Mouse (Mus musculus) heart, embryonic 12.5 days (tissue): ENCODE results near the gene Fkbpl. TPM values are rescaled to one million over a fixed set of nuclear protein-coding genes. Genes with fewer than 3 reads are reported as not detected.

Experiments used
- ATAC-seq: fragments of 200-750 bp; cut with Nextera tagmentation; 2 replicates; pipeline ENCODE4 v1.8.0; 2017; ENCODE audit warnings: moderate TSS enrichment, moderate library complexity; ENCODE audit not compliant: insufficient number of reproducible peaks, low FRiP score
- H3K27ac ChIP-seq: fragments of 300-500 bp; sonication (generic); 2 replicates; pipeline ENCODE4 v1.5.1; 2016; ENCODE audit warnings: mild to moderate bottlenecking, moderate library complexity; ENCODE audit not compliant: poor library complexity, severe bottlenecking
- H3K27me3 ChIP-seq: fragments of 300-500 bp; sonication (generic); replicated peaks from 2 replicates; pipeline ENCODE4 v1.6.1; 2016; ENCODE audit warnings: mild to moderate bottlenecking, moderate library complexity
- H3K36me3 ChIP-seq: fragments of 300-500 bp; sonication (generic); 2 replicates; pipeline ENCODE4 v1.6.1; 2016; ENCODE audit warnings: mild to moderate bottlenecking, moderate library complexity
- H3K4me1 ChIP-seq: fragments of 300-500 bp; sonication (generic); replicated peaks from 2 replicates; pipeline ENCODE4 v1.6.1; 2016; ENCODE audit warnings: mild to moderate bottlenecking
- H3K4me2 ChIP-seq: fragments of 300-500 bp; sonication (generic); 2 replicates; pipeline ENCODE4 v1.6.1; 2016; ENCODE audit warnings: mild to moderate bottlenecking, moderate library complexity
- H3K4me3 ChIP-seq: fragments of 300-500 bp; sonication (generic); 2 replicates; pipeline ENCODE4 v1.5.1; 2016; ENCODE audit warnings: mild to moderate bottlenecking
- H3K9ac ChIP-seq: fragments of 300-500 bp; sonication (generic); 2 replicates; pipeline ENCODE4 v1.6.1; 2016; ENCODE audit warnings: mild to moderate bottlenecking, moderate library complexity
- H3K9me3 ChIP-seq: fragments of 300-500 bp; sonication (generic); replicated peaks from 2 replicates; pipeline ENCODE4 v1.6.1; 2016; ENCODE audit warnings: mild to moderate bottlenecking, moderate library complexity
- WGBS: fragments of 180-500 bp; shearing (Covaris S2); methylation state at CpG from one replicate; pipeline ENCODE4 v1.1.7; 2016; 5-methylcytosine and 5-hydroxymethylcytosine counted together
- polyA plus RNA-seq: library from polyadenylated mRNA; unstranded; fragments of >200 nt; fragmentation: Nextera tagmentation; extraction: Ambion mirVana; gene quantifications from 2 replicates; pipeline ENCODE4 v1.2.1, GENCODE M21; 2016

The Fkbpl gene
- polyA plus RNA-seq, 1 experiment from 2014 or later: 10.2 TPM

DNA sequence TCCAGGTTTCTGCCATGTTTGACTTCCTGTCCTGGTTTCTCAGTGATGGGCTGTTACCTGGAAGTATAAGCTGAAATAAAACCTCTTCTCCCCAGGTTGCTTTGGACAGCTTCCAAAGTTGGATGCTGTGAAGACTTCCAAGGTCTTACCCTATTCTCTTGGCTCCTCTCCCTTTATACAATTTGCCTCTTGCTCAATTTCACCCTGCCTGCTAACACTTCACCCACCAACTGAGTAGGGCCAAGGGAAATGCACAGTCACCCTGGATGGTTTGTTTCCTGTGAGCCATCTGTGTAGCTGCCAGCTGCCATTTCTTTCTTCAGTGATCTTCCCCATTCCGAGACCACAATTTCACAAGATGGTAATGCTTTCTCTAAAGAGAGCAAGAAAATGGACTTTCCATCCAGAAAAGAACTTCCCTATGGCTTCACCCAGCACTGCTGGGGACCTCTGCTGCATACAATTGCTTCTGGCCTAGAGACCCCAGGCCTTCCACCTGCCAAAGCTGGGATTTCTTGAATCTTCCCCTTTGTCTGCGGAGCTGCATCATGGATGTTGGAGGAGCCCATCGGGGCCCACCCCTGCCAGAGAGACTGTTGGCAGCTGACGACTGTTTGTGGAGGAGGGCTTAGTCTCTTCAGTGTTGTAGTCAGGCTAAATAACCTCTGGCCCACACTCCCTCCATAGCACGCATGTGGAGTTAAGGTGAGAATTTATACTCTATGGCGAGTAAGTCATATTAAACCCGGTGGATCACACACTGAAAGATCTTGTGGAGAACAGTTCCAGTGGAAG lies 4.9 kb upstream of the Fkbpl start:
- H3K27me3 ChIP-seq: peaks cover 9% of the 10 kb centered on the region; the same call in 1 of the 2 replicates
- peaks cover 12% of the 10 kb centered on the region for H3K4me1 ChIP-seq
- H3K9me3 ChIP-seq: no peaks in the 10 kb centered on the region
- H3K36me3 ChIP-seq: no peaks in the 10 kb centered on the region
- H3K27ac ChIP-seq: no peak overlapping the region
- no peak overlapping the region for H3K9ac ChIP-seq
- no peak for ATAC-seq
- H3K4me2 ChIP-seq: no peak overlapping the region
- no peak overlapping the region for H3K4me3 ChIP-seq
- WGBS: 74% methylated on average over 7 of the region's 7 CpGs

GRCm38 (mm10) chr17:34640778-34641601 lies 3.6 kb upstream of the Fkbpl start:
- peaks cover 22% of the 10 kb centered on the region for H3K4me1 ChIP-seq
- peaks cover 4% of the 10 kb centered on the region; the same call in 1 of the 2 replicates for H3K36me3 ChIP-seq
- 17% methylated on average over 11 of the region's 11 CpGs for WGBS
- H3K4me3 ChIP-seq: no peak overlapping the region
- peaks cover 9% of the 10 kb centered on the region; the same call in 1 of the 2 replicates for H3K27me3 ChIP-seq
- no peaks in the 10 kb centered on the region for H3K9me3 ChIP-seq
- 0 out of 2 replicates have a peak overlapping the region, but pooled peaks have one; percentile 30 for H3K9ac ChIP-seq
- peak overlapping the region; percentile 18; the same call in 1 of the 2 replicates for H3K4me2 ChIP-seq
- peak overlapping the region; percentile 71 for H3K27ac ChIP-seq
- no peak for ATAC-seq

GRCm38 (mm10) chr17:34641945-34642344 lies 2.6 kb upstream of the Fkbpl start:
- peaks cover 5% of the 10 kb centered on the region; the same call in 1 of the 2 replicates for H3K36me3 ChIP-seq
- peaks cover 8% of the 10 kb centered on the region; the same call in 1 of the 2 replicates for H3K27me3 ChIP-seq
- no peak overlapping the region for H3K9ac ChIP-seq
- H3K4me3 ChIP-seq: no peak overlapping the region
- no peak for ATAC-seq
- no peaks in the 10 kb centered on the region for H3K9me3 ChIP-seq
- peaks cover 29% of the 10 kb centered on the region for H3K4me1 ChIP-seq
- H3K4me2 ChIP-seq: no peak overlapping the region
- WGBS: 76% methylated on average over 3 of the region's 3 CpGs
- no peak overlapping the region for H3K27ac ChIP-seq

GRCm38 (mm10) chr17:34643379-34643778 lies 1.2 kb upstream of the Fkbpl start:
- H3K27me3 ChIP-seq: no peaks in the 10 kb centered on the region
- H3K9me3 ChIP-seq: no peaks in the 10 kb centered on the region
- peaks cover 5% of the 10 kb centered on the region; the same call in 1 of the 2 replicates for H3K36me3 ChIP-seq
- H3K4me3 ChIP-seq: no peak overlapping the region
- no peak for ATAC-seq
- 89% methylated on average over 4 of the region's 4 CpGs for WGBS
- H3K9ac ChIP-seq: no peak overlapping the region
- H3K4me2 ChIP-seq: no peak overlapping the region
- peaks cover 38% of the 10 kb centered on the region for H3K4me1 ChIP-seq
- no peak overlapping the region for H3K27ac ChIP-seq

DNA sequence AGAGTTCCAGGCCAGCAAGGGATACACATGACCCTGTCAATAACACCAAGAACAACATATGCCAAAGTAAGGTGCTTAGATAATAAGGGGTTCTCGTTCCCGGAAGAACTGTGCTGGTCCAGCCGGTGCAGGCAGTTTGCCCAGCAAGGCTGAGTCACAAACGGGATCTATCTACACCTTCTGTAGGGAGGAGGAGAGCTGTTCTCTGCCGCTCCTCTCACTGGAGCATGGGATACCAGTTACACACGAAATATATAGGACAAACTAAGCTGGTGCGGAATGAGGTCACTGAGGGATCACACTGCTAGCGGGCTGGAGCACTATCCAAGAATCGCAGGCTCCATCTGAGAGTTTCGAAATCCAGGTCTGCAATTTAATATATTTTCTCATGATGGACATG lies 620 bp upstream of the Fkbpl start:
- 0 out of 2 replicates have a peak overlapping the region, but pooled peaks have one; percentile 92 for H3K4me2 ChIP-seq
- peaks cover 6% of the 10 kb centered on the region; the same call in 1 of the 2 replicates for H3K36me3 ChIP-seq
- no peak overlapping the region for H3K4me3 ChIP-seq
- H3K4me1 ChIP-seq: peaks cover 38% of the 10 kb centered on the region
- 78% methylated on average over 10 of the region's 10 CpGs for WGBS
- no peak overlapping the region for H3K9ac ChIP-seq
- no peak overlapping the region for H3K27ac ChIP-seq
- no peaks in the 10 kb centered on the region for H3K9me3 ChIP-seq
- no peaks in the 10 kb centered on the region for H3K27me3 ChIP-seq
- ATAC-seq: no peak

DNA sequence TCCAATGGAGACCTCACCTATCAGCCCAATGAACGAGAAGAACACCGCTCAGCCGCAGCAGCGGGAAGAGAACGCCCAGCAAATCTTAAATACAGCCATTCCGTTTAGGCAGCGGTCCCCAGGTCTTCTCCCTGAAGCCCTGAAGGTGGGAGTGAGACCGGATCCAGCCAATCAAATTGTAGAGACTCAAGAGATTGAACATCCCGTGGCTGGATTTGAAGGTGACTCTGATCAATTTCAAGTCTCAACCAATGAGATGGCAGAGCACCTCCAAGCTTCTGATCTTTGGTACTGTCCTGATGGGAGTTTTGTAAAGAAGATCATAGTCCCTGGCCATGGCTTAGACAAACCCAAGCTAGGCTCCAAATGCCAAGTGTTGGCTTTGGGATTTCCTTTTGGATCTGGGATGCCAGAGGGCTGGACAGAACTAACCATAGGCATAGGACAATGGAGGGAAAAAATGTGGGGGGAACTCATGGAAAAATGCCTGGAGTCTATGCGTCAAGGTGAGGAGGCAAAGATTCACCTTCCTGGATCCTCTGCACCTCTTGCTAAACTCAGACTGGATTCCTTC lies 779 bp downstream of the Fkbpl start:
- H3K36me3 ChIP-seq: peaks cover 20% of the 10 kb centered on the region
- peaks cover 38% of the 10 kb centered on the region for H3K4me1 ChIP-seq
- WGBS: 45% methylated on average over 10 of the region's 10 CpGs
- H3K27me3 ChIP-seq: no peaks in the 10 kb centered on the region
- H3K4me2 ChIP-seq: peak overlapping the region; percentile 92
- peak overlapping the region; percentile 69 for H3K4me3 ChIP-seq
- ATAC-seq: no peak
- H3K9me3 ChIP-seq: no peaks in the 10 kb centered on the region
- H3K9ac ChIP-seq: peak overlapping the region; percentile 78
- H3K27ac ChIP-seq: peak overlapping the region; percentile 71; the same call in 1 of the 2 replicates

DNA sequence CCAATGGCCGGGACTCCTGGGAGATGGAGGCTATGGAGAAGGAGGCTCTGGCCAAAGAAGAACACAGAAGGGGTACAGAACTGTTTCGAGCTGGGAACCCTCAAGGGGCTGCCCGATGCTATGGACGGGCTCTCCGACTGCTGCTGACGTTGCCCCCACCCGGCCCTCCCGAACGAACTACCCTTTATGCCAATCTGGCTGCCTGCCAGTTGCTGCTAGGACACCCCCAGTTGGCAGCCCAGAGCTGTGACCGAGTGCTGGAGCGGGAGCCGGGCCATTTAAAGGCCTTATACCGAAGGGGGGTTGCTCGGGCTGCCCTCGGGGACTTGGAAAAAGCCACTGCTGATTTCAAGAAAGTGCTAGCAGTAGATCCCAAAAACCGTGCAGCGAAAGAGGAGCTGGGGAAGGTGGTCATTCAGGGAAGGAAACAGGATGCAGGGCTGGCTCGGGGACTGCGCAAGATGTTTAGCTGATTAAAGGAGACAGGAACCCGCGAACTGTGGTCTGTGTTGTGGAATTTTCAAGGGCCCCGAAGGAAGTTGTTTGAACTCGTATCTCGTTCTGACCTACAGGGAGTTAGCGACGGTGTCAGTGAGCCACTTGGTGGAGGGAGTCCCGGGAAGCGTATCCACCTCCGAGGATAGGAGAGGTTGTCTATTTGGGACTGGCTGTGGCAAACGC lies 1.4 kb downstream of the Fkbpl start:
- no peaks in the 10 kb centered on the region for H3K27me3 ChIP-seq
- no peak for ATAC-seq
- H3K36me3 ChIP-seq: peaks cover 27% of the 10 kb centered on the region
- 78% methylated on average over 30 of the region's 30 CpGs for WGBS
- peaks cover 32% of the 10 kb centered on the region for H3K4me1 ChIP-seq
- peak overlapping the region; percentile 96; the same call in 1 of the 2 replicates for H3K4me3 ChIP-seq
- H3K9ac ChIP-seq: no peak overlapping the region
- peak overlapping the region; percentile 92 for H3K4me2 ChIP-seq
- no peaks in the 10 kb centered on the region for H3K9me3 ChIP-seq
- H3K27ac ChIP-seq: 0 out of 2 replicates have a peak overlapping the region, but pooled peaks have one; percentile 2

GRCm38 (mm10) chr17:34646906-34647787 lies 2.6 kb downstream of the Fkbpl start, which contains the start of gene Atf6b:
Gene Atf6b (plus strand): TSS chr17:34647146.
- no peaks in the 10 kb centered on the region for H3K9me3 ChIP-seq
- peak; percentile 97 for ATAC-seq
- no peaks in the 10 kb centered on the region for H3K27me3 ChIP-seq
- peaks cover 39% of the 10 kb centered on the region for H3K36me3 ChIP-seq
- H3K27ac ChIP-seq: peak within 1 kb of the TSS; percentile 35; the same call in 1 of the 2 replicates
- WGBS: under 1% methylated on average over 66 of the region's 66 CpGs
- H3K4me3 ChIP-seq: peak within 1 kb of the TSS; percentile 96
- H3K4me1 ChIP-seq: peaks cover 26% of the 10 kb centered on the region
- peak within 1 kb of the TSS; percentile 92 for H3K4me2 ChIP-seq
- peak within 1 kb of the TSS; percentile 94 for H3K9ac ChIP-seq

GRCm38 (mm10) chr17:34648141-34648890 lies 3.8 kb downstream of the Fkbpl start:
- no peaks in the 10 kb centered on the region for H3K9me3 ChIP-seq
- peaks cover 50% of the 10 kb centered on the region for H3K36me3 ChIP-seq
- H3K4me3 ChIP-seq: peak overlapping the region; percentile 96; the same call in 1 of the 2 replicates
- H3K9ac ChIP-seq: 0 out of 2 replicates have a peak overlapping the region, but pooled peaks have one; percentile 14
- WGBS: 78% methylated on average over 16 of the region's 16 CpGs
- peak overlapping the region; percentile 92 for H3K4me2 ChIP-seq
- no peak overlapping the region for H3K27ac ChIP-seq
- H3K27me3 ChIP-seq: no peaks in the 10 kb centered on the region
- ATAC-seq: no peak
- peaks cover 26% of the 10 kb centered on the region for H3K4me1 ChIP-seq
